Mouse (Mus musculus): ENCODE measurements around the gene Mmp12.
"Not testable (repeated sequence)": the region's sequence is repeated elsewhere in the genome, so short reads cannot be mapped to it uniquely, and the experiment has no call there.

The Mmp12 gene

DNA sequence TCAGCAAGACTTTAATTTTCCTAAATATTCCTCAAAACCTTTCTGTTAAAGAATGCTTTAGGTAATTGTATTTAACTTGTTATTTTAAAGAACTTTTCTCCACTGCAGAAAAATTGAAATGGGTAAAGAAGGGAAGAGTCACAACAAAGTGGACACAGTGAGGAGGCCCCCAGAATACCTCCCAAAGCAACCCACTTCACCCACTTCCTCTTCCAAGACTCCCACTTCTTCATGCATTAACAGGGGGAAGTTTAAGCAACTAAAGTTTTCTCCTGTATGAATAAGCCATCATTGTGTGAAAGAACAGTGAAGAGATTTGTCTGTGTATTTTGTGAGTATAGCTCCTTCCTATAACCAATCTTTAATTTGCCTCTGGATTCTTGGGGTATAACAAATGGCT lies at the start of gene Mmp12:
Gene Mmp12 (plus strand): TSS at position 275 of the 400 bp plus-strand sequence.
- DNase-seq (ENCODE audit: extremely low read depth, low read depth, low spot score), result no peak

DNA sequence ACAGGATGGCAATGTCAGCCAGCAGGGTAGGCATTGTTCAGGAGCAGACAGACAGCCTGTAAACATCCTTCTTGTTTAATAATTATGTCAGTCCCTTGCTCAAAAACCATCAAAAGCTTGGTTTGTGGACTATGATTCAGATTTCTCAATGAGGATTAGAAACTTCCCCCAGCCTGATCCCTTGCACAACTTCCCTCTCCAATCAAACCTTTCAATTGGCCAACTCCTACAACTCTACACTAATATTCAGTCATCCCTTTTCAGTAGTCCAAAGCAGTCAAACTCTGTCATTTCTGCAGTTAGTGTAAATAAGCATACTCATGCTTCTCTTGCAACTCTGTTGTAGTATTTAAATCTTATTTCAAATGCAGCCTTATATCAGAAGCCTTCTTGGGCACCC lies 12.3 kb upstream of the Mmp12 start:
- DNase-seq (ENCODE audit: extremely low read depth, low read depth, low spot score), result no peak

DNA sequence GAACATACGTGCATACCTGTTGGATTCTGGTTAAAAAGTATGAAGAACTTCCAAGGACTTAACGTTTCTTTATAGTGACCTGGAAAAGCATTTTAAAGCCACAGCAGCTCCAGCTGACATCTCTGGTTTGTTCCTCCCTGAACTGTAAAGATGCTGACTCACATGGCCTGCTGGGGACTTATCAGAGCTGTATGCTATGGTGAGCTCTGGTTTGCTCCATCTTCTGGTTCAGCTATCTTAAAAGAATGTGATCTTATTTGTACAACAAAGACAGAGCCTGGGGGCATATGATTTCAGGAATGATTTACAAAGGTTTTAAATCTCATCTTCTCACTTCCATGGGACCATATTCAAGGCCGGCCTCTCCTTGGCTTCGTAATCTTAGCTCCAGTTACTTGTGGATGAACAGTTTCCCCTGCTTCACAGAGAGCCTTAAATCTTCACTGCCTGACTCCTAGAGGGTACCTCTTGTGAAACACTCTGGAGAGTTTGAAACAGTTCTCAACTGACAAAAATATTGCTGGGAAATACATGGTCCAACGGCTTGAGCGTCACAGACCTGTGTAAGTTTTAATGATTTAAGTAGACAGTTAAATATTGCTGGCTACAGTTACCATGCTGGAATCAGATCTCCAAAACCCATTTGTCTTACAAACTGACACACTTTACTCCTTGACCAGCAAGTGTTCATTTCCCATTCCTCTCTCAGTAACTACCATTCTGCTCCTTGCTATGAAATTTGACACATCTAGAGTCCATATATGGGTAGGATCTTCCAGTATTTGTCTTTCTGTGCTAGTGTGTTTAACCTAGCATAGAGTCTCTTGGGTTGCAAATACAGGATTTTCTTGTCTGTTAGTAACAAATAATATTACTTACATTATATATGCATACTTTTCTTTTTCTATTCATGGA lies 8.2 kb upstream of the Mmp12 start:
- no peak for DNase-seq (ENCODE audit: extremely low read depth, low read depth, low spot score)

DNA sequence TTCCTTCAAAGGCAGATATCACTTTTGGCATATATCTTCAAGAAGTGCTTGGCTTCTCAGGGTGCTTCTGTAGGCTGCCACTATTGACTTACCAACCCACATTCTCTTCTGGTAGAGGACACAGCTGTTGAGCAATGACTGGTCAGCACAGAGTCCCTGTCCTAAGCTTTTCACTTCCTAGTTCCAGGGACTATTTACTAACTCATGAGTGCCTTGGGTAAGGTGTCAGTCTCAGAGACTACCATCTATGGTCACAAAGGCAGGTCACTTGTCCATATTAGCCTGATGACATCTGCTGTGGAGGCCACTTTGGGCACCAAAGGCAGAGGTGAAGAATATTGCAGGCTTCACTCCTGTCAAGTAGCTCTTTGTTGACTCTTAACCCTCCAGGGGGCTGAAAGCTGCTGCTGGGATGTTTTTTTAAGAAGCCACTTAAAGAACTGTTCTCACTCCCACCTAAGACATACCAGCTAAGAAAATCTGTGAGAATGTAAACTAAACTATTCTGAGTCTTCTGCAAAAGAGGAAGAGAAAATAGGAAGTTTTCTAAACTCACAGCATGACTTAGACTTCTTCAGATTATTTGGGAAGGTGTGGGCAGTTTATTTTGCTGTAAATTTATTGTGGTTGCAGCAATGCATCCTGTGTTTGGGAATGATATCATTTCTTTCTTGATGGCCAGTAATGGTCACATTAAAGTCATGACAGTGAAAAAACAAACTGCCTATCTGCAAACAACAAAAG lies 7.3 kb upstream of the Mmp12 start:
- DNase-seq (ENCODE audit: extremely low read depth, low read depth, low spot score), result no peak

DNA sequence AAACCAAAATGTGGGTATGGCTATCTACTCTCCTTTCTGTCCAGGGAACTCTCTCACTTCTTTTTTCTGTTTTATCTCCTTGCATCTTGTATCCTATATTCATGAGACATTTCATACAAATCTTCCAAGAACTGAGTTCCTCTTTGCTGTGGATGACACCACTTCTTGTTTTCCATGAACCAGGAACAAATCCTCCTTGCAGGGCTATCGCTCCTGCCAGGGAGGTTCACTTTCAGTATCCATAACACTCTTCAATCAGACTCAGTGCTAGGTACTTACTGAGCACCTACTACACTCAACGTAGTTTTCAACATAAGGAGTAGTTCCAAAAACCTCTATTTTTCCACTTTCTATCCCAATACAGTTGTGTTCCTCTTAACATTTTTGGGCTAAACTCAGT lies 1.3 kb downstream of the Mmp12 start:
- DNase-seq (ENCODE audit: extremely low read depth, low read depth, low spot score), result no peak

DNA sequence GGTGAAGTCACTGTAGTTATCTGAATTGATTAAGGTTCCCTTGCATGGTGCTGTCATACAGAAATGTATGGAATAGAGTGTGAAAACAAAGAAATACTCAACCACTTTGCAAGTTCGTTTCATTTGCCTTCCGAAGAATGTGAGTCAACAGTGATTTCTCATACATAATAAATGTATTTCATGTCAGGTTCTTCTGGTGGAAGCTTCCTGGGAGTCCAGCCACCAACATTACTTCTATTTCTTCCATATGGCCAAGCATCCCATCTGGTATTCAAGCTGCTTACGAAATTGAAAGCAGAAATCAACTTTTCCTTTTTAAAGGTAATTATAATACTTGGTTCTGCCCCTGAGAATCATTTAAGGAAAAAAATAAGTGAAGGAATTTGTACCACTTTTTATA lies 10.4 kb downstream of the Mmp12 start:
- no peak for DNase-seq (ENCODE audit: extremely low read depth, low read depth, low spot score)

DNA sequence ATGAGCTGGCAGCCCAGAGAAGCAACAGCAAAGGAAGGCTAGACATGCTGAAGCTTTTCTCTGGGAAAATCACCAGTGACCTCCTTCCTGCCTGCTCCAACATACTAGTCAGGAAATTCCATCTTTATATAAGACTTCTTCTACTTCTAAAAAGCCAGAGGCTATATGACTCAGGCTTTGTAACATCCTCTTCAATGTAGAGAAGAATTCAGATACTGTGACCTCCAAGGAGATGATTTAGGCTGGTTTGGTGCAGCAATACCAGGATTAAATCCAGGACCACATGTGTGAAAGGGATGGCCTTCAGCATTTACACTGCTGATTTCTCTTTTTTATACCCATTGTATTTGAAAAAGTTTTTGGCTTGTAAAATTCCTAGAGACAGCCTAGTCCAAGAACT lies 43.8 kb downstream of the Mmp12 start, which contains the start of gene Mmp1b:
Gene Mmp1b (minus strand): TSS at position 101 of the 400 bp plus-strand sequence.
- DNase-seq (ENCODE audit: extremely low read depth, low read depth, low spot score), result no peak

DNA sequence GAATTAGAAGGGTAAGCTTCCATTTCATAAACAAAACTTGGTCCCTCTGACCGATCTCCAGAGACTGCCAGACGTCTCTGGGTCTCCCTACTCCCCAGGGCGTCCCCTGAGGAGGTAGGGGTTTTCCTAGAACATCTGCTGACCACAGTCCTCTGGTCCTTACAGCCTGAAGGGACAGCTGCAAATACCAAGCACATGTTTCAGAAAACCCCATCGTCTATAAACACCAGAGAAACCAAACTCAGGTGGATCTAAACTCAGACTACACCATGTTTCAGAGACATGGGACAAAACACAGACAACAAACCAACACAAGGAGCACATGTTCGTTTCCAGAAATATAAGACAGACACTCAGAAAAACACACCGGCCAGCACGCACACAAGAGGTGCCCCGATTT lies 52.4 kb downstream of the Mmp12 start:
- DNase-seq (ENCODE audit: extremely low read depth, low read depth, low spot score), result not testable (repeated sequence)

All from fat pad, adult 2 months (tissue).